Mouse (Mus musculus) NIH3T3 (cell line): ENCODE data around the gene Susd3.

Experiments
- DNase-seq: peaks from one replicate; pipeline ENCODE4 v3.0.0-alpha.2; 2012; ENCODE audit warnings: low read depth

Susd3 gene

GRCm38 (mm10) chr13:49187288-49188218 lies 61.0 kb downstream of the Susd3 start, which contains the start of gene Ninj1:
TSS of gene Ninj1 (plus strand) at chr13:49187485.
- peak; percentile 91 for DNase-seq

GRCm38 (mm10) chr13:49186798-49187287 lies 61.7 kb downstream of the Susd3 start:
- DNase-seq, result no peak

- peak; percentile 52 for DNase-seq
Measured at GRCm38 (mm10) chr13:49183646-49184045, 64.9 kb downstream of the Susd3 start.

- no peak for DNase-seq
Measured at GRCm38 (mm10) chr13:49183161-49183560, 65.3 kb downstream of the Susd3 start.

- DNase-seq, result no peak
Measured at GRCm38 (mm10) chr13:49181411-49181984, 67.0 kb downstream of the Susd3 start.

GRCm38 (mm10) chr13:49180691-49181090 lies 67.8 kb downstream of the Susd3 start:
- no peak for DNase-seq
